Mouse (Mus musculus): ENCODE data around the gene Hoxa1.

Gene Hoxa1

GRCm38 (mm10) chr6:52157466-52158275 lies 446 bp downstream of the Hoxa1 start:
- peak; percentile 33 for DNase-seq (ENCODE audit: low read depth)

- DNase-seq (ENCODE audit: low read depth) = no peak
Observed at GRCm38 (mm10) chr6:52156551-52157200, 1.4 kb downstream of the Hoxa1 start.

DNA sequence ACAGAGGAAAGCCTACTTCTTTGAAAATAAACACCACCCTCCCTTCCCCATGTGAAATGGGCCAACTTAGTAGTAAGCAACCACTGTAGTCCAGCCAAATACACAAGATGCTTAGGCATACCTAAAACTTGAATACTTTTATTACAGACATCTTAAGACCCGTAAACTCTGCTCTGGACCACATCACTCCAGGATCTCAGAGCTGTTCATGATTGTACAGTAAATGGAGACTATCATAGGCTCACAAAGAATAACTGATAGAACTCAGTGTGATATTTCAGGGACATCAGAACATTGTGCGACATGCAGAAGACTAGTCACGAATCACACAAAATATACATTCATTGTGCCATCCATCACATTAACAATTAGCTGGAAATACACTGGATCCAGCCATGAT lies 2.6 kb downstream of the Hoxa1 start:
- no peak for DNase-seq (ENCODE audit: low read depth)

DNA sequence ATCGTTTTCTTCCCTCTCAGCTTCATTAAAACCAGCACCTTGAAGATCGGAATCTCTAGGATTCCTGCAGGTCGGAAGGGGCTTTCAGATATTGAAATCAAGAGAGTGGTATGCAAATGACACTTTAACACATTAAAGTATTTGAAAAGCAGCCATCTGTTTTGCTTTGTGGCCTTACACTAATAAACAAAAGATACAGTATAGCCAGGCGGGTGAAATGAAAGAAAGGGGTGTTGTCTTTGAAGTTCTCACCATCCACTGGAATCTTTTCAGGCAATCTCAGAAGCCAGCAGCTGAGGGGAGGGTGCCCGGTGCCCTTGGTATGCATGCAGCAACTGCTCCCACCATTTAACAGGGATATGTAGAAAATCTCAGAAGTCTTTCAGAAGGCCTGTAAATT lies 4.1 kb downstream of the Hoxa1 start:
- DNase-seq (ENCODE audit: low read depth) = no peak

GRCm38 (mm10) chr6:52153270-52153669 lies 4.8 kb downstream of the Hoxa1 start:
- DNase-seq (ENCODE audit: low read depth) = no peak

DNA sequence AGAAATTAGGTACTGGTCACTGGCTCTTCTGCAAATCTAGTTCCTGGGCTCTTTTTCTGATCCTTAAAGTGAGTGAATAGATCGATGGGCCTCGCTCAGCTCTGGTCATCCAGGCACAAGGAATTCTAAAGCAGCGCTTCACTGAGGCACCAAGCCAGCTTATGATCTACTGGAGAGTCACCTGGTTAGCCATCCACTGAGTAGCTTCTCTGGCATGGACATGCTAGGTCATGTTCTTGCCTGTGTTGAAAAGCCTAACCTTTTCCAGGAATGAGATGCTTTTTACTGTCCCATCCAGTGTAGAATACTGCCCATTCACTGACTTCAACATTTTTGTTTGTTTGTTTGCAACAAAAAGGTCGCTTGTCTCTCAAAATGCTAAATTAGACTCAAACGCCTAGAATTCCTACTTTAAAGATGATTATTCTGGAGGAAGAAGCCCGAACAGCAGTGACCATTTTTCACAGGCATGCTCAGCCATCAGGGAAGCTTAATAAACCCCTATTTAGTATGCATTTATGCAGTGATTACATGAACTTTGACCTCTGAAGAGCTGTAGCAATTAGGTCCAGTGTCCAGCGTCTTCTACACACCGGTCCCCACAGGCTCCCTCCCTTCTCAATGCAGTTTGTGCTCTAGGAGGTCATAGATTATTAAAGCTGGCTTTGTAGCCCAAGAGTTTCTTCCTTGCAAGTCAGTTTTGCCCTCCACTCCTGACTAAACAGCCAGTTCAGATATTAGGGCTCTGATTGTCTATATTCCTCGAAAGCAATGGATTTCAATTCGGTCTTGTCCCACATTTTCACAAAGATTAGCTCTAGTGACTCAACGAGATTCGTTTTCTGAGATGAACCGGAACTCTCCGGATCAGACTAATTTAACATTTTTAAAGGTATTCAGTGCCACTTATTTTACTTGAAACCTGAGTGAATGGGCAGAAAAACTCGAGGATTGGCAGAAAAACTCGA lies 5.6 kb downstream of the Hoxa1 start:
- no peak for DNase-seq (ENCODE audit: low read depth)

DNA sequence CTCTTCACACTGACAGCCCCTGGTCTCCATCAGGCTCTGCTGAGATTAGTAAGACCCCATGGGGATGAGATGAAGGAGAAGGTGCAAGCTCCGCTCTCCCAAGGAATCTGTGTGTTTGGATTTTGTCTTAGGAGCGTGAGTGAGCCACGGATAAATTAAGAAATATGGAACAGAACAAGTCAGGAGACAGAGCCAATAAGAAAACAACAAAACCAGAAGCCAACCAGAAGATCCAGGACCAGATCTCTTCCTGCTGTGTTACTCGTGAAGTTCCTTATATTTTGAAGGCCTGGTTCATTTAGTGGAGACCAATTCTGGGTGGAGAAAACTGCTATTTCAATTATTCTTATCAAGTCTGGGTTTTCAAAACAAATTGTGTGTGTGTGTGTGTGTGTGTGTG lies 6.5 kb downstream of the Hoxa1 start:
- no peak for DNase-seq (ENCODE audit: low read depth)

- no peak for DNase-seq (ENCODE audit: low read depth)
Observed at GRCm38 (mm10) chr6:52150401-52150966, 7.6 kb downstream of the Hoxa1 start.

GRCm38 (mm10) chr6:52139115-52139514 lies 19.0 kb downstream of the Hoxa1 start:
- DNase-seq (ENCODE audit: low read depth) = no peak

DNA sequence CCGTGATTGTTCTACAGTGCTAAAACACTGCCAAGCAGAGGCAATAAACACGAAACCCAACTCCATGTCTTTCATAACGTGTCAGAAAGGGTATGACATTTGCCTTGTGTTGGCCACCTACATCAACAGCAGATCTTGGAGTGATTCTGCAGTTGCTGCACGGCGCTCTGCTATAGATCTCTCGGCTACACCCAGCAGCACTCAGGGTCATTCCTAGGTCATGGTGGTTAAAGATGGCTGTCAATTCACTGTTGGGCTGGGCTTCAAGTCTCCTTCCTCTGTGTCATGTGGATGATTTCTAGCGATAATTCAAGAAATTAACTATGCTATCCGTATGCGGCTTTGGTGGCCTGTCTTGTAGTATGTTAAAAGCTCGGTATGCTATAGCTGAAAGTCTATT lies 19.5 kb downstream of the Hoxa1 start:
- DNase-seq (ENCODE audit: low read depth) = no peak

DNA sequence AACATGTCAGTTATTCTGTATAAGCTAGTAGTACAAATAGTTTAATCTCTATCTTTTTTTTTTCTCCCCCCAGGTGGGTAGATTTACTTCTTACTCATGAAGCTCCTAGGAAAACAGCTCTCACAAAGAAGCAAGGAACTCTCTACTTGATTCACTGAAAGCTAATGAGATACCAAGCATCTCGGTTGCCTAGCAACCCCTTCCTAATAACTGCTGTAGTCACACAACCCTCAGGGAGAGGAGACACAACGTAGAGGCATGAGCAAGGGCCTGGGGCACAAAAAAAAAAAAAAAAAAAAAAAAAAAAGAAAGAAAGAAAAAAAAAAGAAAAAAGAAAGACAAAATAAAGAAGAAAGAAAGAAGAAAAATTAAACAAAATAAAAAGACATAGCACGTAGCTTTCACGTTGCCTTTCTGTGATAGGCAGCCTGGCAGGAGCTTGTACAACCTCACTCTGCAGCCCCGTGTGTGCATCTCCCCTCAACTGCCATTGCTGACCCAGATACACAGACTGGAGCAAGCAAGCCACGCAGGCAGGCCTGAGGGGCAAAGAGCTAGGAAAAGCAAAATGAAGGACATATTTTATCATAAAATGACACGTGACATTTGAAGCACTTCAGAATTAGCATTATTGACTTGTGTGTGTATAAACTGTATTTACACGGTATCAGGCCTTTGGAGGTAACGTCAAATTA lies 20.1 kb downstream of the Hoxa1 start:
- no peak for DNase-seq (ENCODE audit: low read depth)

DNA sequence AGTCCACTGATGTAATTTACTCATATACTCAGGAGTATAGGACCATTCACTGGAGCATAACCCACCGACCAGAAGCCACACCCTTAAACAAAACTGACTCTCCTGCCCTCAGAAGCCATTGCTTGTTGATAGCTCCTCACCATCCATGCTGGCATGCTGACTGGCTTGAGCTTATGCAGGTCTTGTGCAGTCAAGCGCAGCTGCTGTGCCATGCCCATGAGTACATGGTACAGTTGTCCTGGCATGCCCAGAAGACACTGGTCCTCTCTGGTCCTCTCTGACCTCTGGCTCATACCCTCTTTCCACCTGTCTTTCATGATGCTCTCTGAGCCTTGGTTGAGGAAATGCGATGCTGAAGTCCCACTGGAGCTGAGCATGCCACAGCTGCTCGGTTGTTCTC lies 34.4 kb downstream of the Hoxa1 start:
- DNase-seq (ENCODE audit: low read depth) = no peak

DNA sequence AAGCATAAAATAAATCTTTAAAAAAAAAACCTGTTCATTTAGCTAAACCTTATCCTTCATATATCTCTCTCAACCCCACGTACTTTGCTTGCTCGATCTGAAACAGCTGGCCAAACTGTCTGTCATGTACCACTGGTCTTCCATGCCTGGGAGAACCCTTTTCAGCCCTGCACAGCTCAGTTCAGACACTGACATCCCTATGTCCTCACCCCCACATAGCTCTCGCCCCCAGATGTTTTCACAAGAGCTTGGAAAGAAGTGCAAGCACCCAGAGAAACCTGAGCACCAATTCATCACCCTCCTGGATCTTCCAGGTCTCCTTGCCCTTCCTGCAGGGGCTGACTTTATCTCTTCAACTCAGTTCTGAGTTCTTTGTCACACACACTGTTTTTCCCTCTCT lies 36.9 kb downstream of the Hoxa1 start:
- DNase-seq (ENCODE audit: low read depth) = no peak

GRCm38 (mm10) chr6:52118903-52119635 lies 39.0 kb downstream of the Hoxa1 start:
- no peak for DNase-seq (ENCODE audit: low read depth)

- DNase-seq (ENCODE audit: low read depth) = peak; percentile 82
Observed at GRCm38 (mm10) chr6:52115899-52116298, 42.2 kb downstream of the Hoxa1 start.

DNA sequence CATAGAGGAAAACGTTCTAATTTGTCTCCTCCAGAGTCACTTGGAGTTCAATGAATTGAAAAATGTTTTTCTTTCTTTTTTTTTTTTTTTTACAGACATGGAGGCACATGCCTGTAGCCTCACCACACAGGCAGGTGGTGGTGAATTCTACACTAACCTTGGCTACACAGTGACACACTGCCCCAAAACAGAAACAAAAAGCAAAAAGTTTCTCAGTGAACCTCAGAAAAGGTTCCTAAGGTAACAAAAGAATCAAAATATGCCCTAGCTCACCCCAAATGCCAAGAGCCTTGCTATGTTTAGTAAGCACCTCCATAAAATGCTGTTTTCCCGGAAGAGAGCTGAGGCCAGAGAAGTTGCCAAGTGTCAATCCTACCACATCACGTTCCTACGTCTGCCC lies 46.3 kb downstream of the Hoxa1 start:
- DNase-seq (ENCODE audit: low read depth) = peak; percentile 58

- DNase-seq (ENCODE audit: low read depth) = no peak
Observed at GRCm38 (mm10) chr6:52107400-52107799, 50.7 kb downstream of the Hoxa1 start.

DNA sequence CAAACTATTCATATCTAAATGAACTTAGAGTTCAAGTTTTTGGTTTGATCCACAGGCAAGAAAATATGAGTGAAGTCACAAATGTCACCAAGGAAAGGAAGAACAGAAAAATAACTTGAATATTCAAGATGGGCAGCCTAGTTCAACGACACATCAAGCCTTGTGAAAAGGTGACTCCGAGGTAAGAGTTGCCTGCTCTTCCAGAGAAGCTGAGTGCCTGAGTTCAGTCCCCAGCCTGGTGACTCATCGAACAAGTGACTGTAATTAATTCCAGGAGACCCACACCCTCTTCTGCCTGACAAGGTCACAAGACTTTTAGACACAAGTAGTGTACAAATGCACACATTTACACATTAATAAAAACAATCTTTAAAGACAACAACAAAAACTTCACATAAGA lies 51.4 kb downstream of the Hoxa1 start:
- no peak for DNase-seq (ENCODE audit: low read depth)

DNA sequence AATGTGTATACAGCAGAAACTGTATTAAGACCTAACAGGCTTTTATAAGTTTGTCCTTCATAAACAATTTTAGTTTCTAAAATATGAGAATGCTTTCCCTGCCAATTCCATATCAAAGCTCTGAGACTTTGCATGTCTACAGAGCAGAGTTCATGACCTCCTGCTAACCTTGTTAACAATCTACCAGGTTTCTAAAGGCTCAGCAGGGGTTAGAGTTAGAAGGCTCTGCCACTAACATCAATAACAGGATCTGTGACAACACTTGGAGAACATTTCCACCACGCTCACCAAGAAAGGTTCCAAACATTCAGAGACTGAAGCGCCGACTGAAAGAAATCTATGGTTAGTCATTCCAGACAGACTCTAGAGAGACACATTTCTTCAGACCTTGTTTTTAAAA lies 51.9 kb downstream of the Hoxa1 start:
- no peak for DNase-seq (ENCODE audit: low read depth)

Data from naive thymus-derived CD4-positive, alpha-beta T cell, adult 2 months (primary cell).